Mouse (Mus musculus) liver, embryonic 11.5 days (tissue): ENCODE data around the gene Slc19a2. TPM values are rescaled to one million over a fixed set of nuclear protein-coding genes. Genes with fewer than 3 reads are reported as not detected.

Source experiments
- ATAC-seq: fragments of 200-750 bp; cut with Nextera tagmentation; replicated peaks from 2 replicates; pipeline ENCODE4 v1.8.0; 2017; ENCODE audit warnings: moderate number of reproducible peaks, mild to moderate bottlenecking, moderate TSS enrichment, moderate library complexity; ENCODE audit not compliant: low FRiP score
- DNase-seq: peaks from one replicate; pipeline ENCODE4 v3.0.0-alpha.2; 2017; ENCODE audit warnings: low spot score
- H3K27ac ChIP-seq: fragments of 300-500 bp; sonication (generic); 2 replicates; pipeline ENCODE4 v1.5.1; 2014; ENCODE audit warnings: mild to moderate bottlenecking, low read depth, low read length, control low read depth
- H3K27me3 ChIP-seq: fragments of 300-500 bp; sonication (generic); replicated peaks from 2 replicates; pipeline ENCODE4 v1.6.1; 2014; ENCODE audit warnings: low read length, mixed read lengths; ENCODE audit not compliant: control insufficient read depth, insufficient read depth
- H3K36me3 ChIP-seq: fragments of 300-500 bp; sonication (generic); 2 replicates; pipeline ENCODE4 v1.6.1; 2014; ENCODE audit warnings: mild to moderate bottlenecking, low read length, moderate library complexity, mixed read lengths; ENCODE audit not compliant: control insufficient read depth, insufficient read depth
- H3K4me1 ChIP-seq: fragments of 300-500 bp; sonication (generic); replicated peaks from 2 replicates; pipeline ENCODE4 v1.6.1; 2014; ENCODE audit warnings: low read length, mixed read lengths; ENCODE audit not compliant: control insufficient read depth, insufficient read depth
- H3K4me2 ChIP-seq: fragments of 300-500 bp; sonication (generic); 2 replicates; pipeline ENCODE4 v1.6.1; 2014; ENCODE audit warnings: mild to moderate bottlenecking, control low read depth, moderate library complexity
- H3K4me3 ChIP-seq: fragments of 300-500 bp; sonication (generic); 2 replicates; pipeline ENCODE4 v1.5.1; 2014; ENCODE audit warnings: low read depth, low read length, control low read depth
- H3K9ac ChIP-seq: fragments of 300-500 bp; sonication (generic); 2 replicates; pipeline ENCODE4 v1.6.1; 2014; ENCODE audit warnings: low read depth, low read length, control low read depth
- H3K9me3 ChIP-seq: fragments of 300-500 bp; sonication (generic); 2 replicates; pipeline ENCODE4 v1.6.1; 2016; ENCODE audit warnings: low read length, inconsistent platforms, mixed read lengths; ENCODE audit not compliant: control insufficient read depth
- WGBS: fragments of 180-500 bp; shearing (Covaris S2); extraction: QIAGEN DNeasy Blood & Tissue Kit; methylation state at CpG from one replicate; pipeline ENCODE4 v1.1.7; 2014; 5-methylcytosine and 5-hydroxymethylcytosine counted together
- polyA plus RNA-seq: library from polyadenylated mRNA; unstranded; fragments of >200 nt; fragmentation: Nextera tagmentation; extraction: Ambion mirVana; gene quantifications from 2 replicates; pipeline ENCODE4 v1.2.1, GENCODE M21; 2014

Gene Slc19a2
- polyA plus RNA-seq, 1 experiment from 2014 or later = 26.6 TPM

GRCm38 (mm10) chr1:164292040-164292439 is 43.2 kb downstream of the Slc19a2 start:
- Histone ChIP-seq H3K9me3 (no peaks in the 10 kb centered on the region), H3K27ac (no peak overlapping the region), H3K36me3 (peaks cover 6% of the 10 kb centered on the region; the same call in 1 of the 2 replicates), H3K4me2 (no peak overlapping the region), H3K9ac (no peak overlapping the region), H3K4me1 (no peaks in the 10 kb centered on the region), H3K4me3 (no peak overlapping the region), H3K27me3 (no peaks in the 10 kb centered on the region)
- DNase-seq (no peak), ATAC-seq (no peak)
- 91% methylated on average over 5 of the region's 5 CpGs for WGBS

- no peak overlapping the region for H3K4me2 ChIP-seq
- peaks cover 11% of the 10 kb centered on the region; the same call in 1 of the 2 replicates for H3K36me3 ChIP-seq
- H3K27me3 ChIP-seq = no peaks in the 10 kb centered on the region
Observed at GRCm38 (mm10) chr1:164294071-164294470, 45.2 kb downstream of the Slc19a2 start.

GRCm38 (mm10) chr1:164296473-164296872 is 47.6 kb downstream of the Slc19a2 start:
- Histone ChIP-seq H3K9me3 (no peaks in the 10 kb centered on the region), H3K4me3 (no peak overlapping the region), H3K36me3 (peaks cover 18% of the 10 kb centered on the region; the same call in 1 of the 2 replicates), H3K4me1 (no peaks in the 10 kb centered on the region), H3K9ac (no peak overlapping the region), H3K27ac (no peak overlapping the region), H3K4me2 (no peak overlapping the region), H3K27me3 (no peaks in the 10 kb centered on the region)
- 87% methylated on average over 4 of the region's 5 CpGs for WGBS
- DNase-seq (no peak), ATAC-seq (no peak)

More at GRCm38 (mm10) chr1:164294071-164294470, 45.2 kb downstream of the Slc19a2 start:
- H3K4me1 ChIP-seq = no peaks in the 10 kb centered on the region
- no peaks in the 10 kb centered on the region for H3K9me3 ChIP-seq
- WGBS = 91% methylated on average over 6 of the region's 6 CpGs
- no peak overlapping the region for H3K27ac ChIP-seq
- ATAC-seq (no peak), DNase-seq (no peak)
- no peak overlapping the region for H3K4me3 ChIP-seq
- no peak overlapping the region for H3K9ac ChIP-seq

- Histone ChIP-seq H3K9me3 (no peaks in the 10 kb centered on the region), H3K4me2 (no peak overlapping the region), H3K9ac (no peak overlapping the region), H3K27ac (no peak overlapping the region), H3K36me3 (peaks cover 17% of the 10 kb centered on the region; the same call in 1 of the 2 replicates), H3K4me1 (peaks cover 5% of the 10 kb centered on the region; the same call in 1 of the 2 replicates), H3K27me3 (no peaks in the 10 kb centered on the region), H3K4me3 (no peak overlapping the region)
- ATAC-seq (no peak), DNase-seq (no peak)
- 88% methylated on average over 4 of the region's 4 CpGs for WGBS
Observed at GRCm38 (mm10) chr1:164301949-164302348, 53.1 kb downstream of the Slc19a2 start.

- Histone ChIP-seq H3K9ac (no peak within 1 kb of the TSS), H3K27me3 (no peaks in the 10 kb centered on the region), H3K4me2 (no peak within 1 kb of the TSS), H3K4me3 (no peak within 1 kb of the TSS), H3K36me3 (peaks cover 11% of the 10 kb centered on the region; the same call in 1 of the 2 replicates), H3K9me3 (no peaks in the 10 kb centered on the region), H3K27ac (no peak within 1 kb of the TSS), H3K4me1 (peaks cover 8% of the 10 kb centered on the region; the same call in 1 of the 2 replicates)
- DNase-seq (no peak), ATAC-seq (no peak)
- WGBS = 90% methylated on average over 5 of the region's 5 CpGs
Observed at GRCm38 (mm10) chr1:164303821-164304220, 55.0 kb downstream of the Slc19a2 start, which contains the start of gene Nme7. TSS of gene Nme7 (plus strand) at chr1:164304121.

GRCm38 (mm10) chr1:164307124-164307751 is 58.4 kb downstream of the Slc19a2 start, which contains the start of gene Blzf1:
TSS of gene Blzf1 (minus strand) at chr1:164307489.
- Histone ChIP-seq H3K9me3 (no peaks in the 10 kb centered on the region), H3K36me3 (peaks cover 2% of the 10 kb centered on the region; the same call in 1 of the 2 replicates), H3K4me1 (peaks cover 8% of the 10 kb centered on the region; the same call in 1 of the 2 replicates), H3K4me2 (peak within 1 kb of the TSS; percentile 86), H3K4me3 (peak within 1 kb of the TSS; percentile 88), H3K9ac (peak within 1 kb of the TSS; percentile 82), H3K27ac (peak within 1 kb of the TSS; percentile 77), H3K27me3 (no peaks in the 10 kb centered on the region)
- ATAC-seq (peak; percentile 99), DNase-seq (peak; percentile 92)
- WGBS = under 1% methylated on average over 35 of the region's 35 CpGs

- Histone ChIP-seq H3K4me3 (peak overlapping the region; percentile 88), H3K4me2 (peak overlapping the region; percentile 75), H3K9me3 (no peaks in the 10 kb centered on the region), H3K36me3 (no peaks in the 10 kb centered on the region), H3K27ac (no peak overlapping the region), H3K27me3 (no peaks in the 10 kb centered on the region), H3K4me1 (peaks cover 8% of the 10 kb centered on the region; the same call in 1 of the 2 replicates), H3K9ac (peak overlapping the region; percentile 60; the same call in 1 of the 2 replicates)
- 12% methylated on average over 10 of the region's 10 CpGs for WGBS
- ATAC-seq (no peak), DNase-seq (no peak)
Observed at GRCm38 (mm10) chr1:164307922-164308321, 59.1 kb downstream of the Slc19a2 start.

- Histone ChIP-seq H3K9ac (no peak overlapping the region), H3K9me3 (no peaks in the 10 kb centered on the region), H3K4me3 (no peak overlapping the region), H3K4me1 (no peaks in the 10 kb centered on the region; the same call in 1 of the 2 replicates), H3K27ac (no peak overlapping the region), H3K36me3 (no peaks in the 10 kb centered on the region), H3K4me2 (no peak overlapping the region), H3K27me3 (no peaks in the 10 kb centered on the region)
- DNase-seq (no peak), ATAC-seq (no peak)
- 82% methylated on average over 5 of the region's 5 CpGs for WGBS
Observed at GRCm38 (mm10) chr1:164314085-164314484, 65.2 kb downstream of the Slc19a2 start.
